Mouse (Mus musculus) brown adipose tissue, adult 24 weeks (tissue): Measurements from ENCODE around the gene Auts2. TPM values are rescaled to one million over a fixed set of nuclear protein-coding genes. Genes with fewer than 3 reads are reported as not detected.
A peak's percentile ranks its signal among the peaks of the same experiment; 100 is the strongest.
"Not testable (repeated sequence)": the region's sequence is repeated elsewhere in the genome, so short reads cannot be mapped to it uniquely, and the experiment has no call there.

Experiments
- H3K27ac ChIP-seq: fragments of 200-500 bp; replicated peaks from 2 replicates; pipeline ENCODE4 v1.5.1; 2012; ENCODE audit warnings: low read depth, mild to moderate bottlenecking, low read length
- H3K4me1 ChIP-seq: fragments of 200-500 bp; 2 replicates; pipeline ENCODE4 v1.6.1; 2012; ENCODE audit warnings: low read length, mixed read lengths; ENCODE audit not compliant: control insufficient read depth, insufficient read depth, insufficient read length
- H3K4me3 ChIP-seq: fragments of 200-500 bp; 2 replicates; pipeline ENCODE4 v1.5.1; 2012; ENCODE audit warnings: low read depth, mild to moderate bottlenecking, low read length, moderate library complexity; ENCODE audit not compliant: insufficient read depth
- polyA plus RNA-seq: library from polyadenylated mRNA; stranded (reverse); fragments of >200 nt; gene quantifications from 2 replicates; pipeline ENCODE4 v1.2.4, GENCODE M21; 2012; ENCODE audit not compliant: missing spikeins, insufficient read depth, insufficient read length

The Auts2 gene
- polyA plus RNA-seq, result 1.8 and 2.4 TPM in 2 replicates

GRCm38 (mm10) chr5:132543118-132544071 lies at the start of gene Auts2:
Gene Auts2 (minus strand): TSS chr5:132543344.
- Histone ChIP-seq H3K4me3 (peak within 1 kb of the TSS; percentile 77), H3K4me1 (no peaks in the 10 kb centered on the region; the same call in 1 of the 2 replicates), H3K27ac (no peak within 1 kb of the TSS)

GRCm38 (mm10) chr5:132591721-132592695 lies 48.9 kb upstream of the Auts2 start:
- H3K4me3 ChIP-seq, result no peak overlapping the region
- H3K27ac ChIP-seq, result no peak overlapping the region
- 0 out of 2 replicates have a peak, but pooled peaks cover 3% of the 10 kb centered on the region for H3K4me1 ChIP-seq

- Histone ChIP-seq H3K4me1 (no peaks in the 10 kb centered on the region), H3K27ac (no peak overlapping the region), H3K4me3 (no peak overlapping the region)
These were observed 36.6 kb upstream of the Auts2 start for GRCm38 (mm10) chr5:132579774-132580173.

- H3K4me1 ChIP-seq, H3K4me3 ChIP-seq, H3K27ac ChIP-seq: not testable (repeated sequence)
These were observed 17.6 kb upstream of the Auts2 start for GRCm38 (mm10) chr5:132560771-132561170.

- Histone ChIP-seq H3K27ac (no peak overlapping the region), H3K4me1 (no peaks in the 10 kb centered on the region; the same call in 1 of the 2 replicates), H3K4me3 (no peak overlapping the region)
These were observed 2.6 kb upstream of the Auts2 start for GRCm38 (mm10) chr5:132545761-132546160.

- H3K27ac ChIP-seq, result no peak overlapping the region
- no peaks in the 10 kb centered on the region; the same call in 1 of the 2 replicates for H3K4me1 ChIP-seq
- H3K4me3 ChIP-seq, result peak overlapping the region; percentile 58
These were observed 1.2 kb upstream of the Auts2 start for GRCm38 (mm10) chr5:132544176-132544995.

- Histone ChIP-seq H3K4me1 (no peaks in the 10 kb centered on the region; the same call in 1 of the 2 replicates), H3K27ac (no peak overlapping the region), H3K4me3 (peak overlapping the region; percentile 77)
These were observed 643 bp downstream of the Auts2 start for GRCm38 (mm10) chr5:132542381-132543020.

GRCm38 (mm10) chr5:132541951-132542350 lies 1.2 kb downstream of the Auts2 start:
- Histone ChIP-seq H3K4me3 (peak overlapping the region; percentile 77), H3K4me1 (no peaks in the 10 kb centered on the region; the same call in 1 of the 2 replicates), H3K27ac (no peak overlapping the region)

- no peak overlapping the region for H3K27ac ChIP-seq
These were observed 1.7 kb downstream of the Auts2 start for GRCm38 (mm10) chr5:132541371-132541931.

GRCm38 (mm10) chr5:132540841-132541311 lies 2.3 kb downstream of the Auts2 start:
- Histone ChIP-seq H3K27ac (no peak overlapping the region), H3K4me3 (peak overlapping the region; percentile 59), H3K4me1 (no peaks in the 10 kb centered on the region; the same call in 1 of the 2 replicates)

More at GRCm38 (mm10) chr5:132541371-132541931, 1.7 kb downstream of the Auts2 start:
- H3K4me3 ChIP-seq, result peak overlapping the region; percentile 59
- no peaks in the 10 kb centered on the region; the same call in 1 of the 2 replicates for H3K4me1 ChIP-seq

GRCm38 (mm10) chr5:132537475-132537874 lies 5.7 kb downstream of the Auts2 start:
- no peaks in the 10 kb centered on the region; the same call in 1 of the 2 replicates for H3K4me1 ChIP-seq
- no peak overlapping the region for H3K4me3 ChIP-seq
- H3K27ac ChIP-seq, result no peak overlapping the region

- Histone ChIP-seq H3K4me1 (no peaks in the 10 kb centered on the region), H3K4me3 (no peak overlapping the region), H3K27ac (no peak overlapping the region)
These were observed 16.7 kb downstream of the Auts2 start for GRCm38 (mm10) chr5:132526395-132526794.

GRCm38 (mm10) chr5:132521358-132521873 lies 21.7 kb downstream of the Auts2 start:
- H3K4me3 ChIP-seq, result no peak overlapping the region
- H3K4me1 ChIP-seq, result no peaks in the 10 kb centered on the region
- no peak overlapping the region for H3K27ac ChIP-seq
